Mouse (Mus musculus): Measurements from ENCODE around the gene Tnrc6b. TPM values are rescaled to one million over a fixed set of nuclear protein-coding genes. Genes with fewer than 3 reads are reported as not detected.
"Not testable (repeated sequence)": the region's sequence is repeated elsewhere in the genome, so short reads cannot be mapped to it uniquely, and the experiment has no call there.

The Tnrc6b gene
- polyA plus RNA-seq, 1 experiment from 2014 or later = 37.7 TPM

DNA sequence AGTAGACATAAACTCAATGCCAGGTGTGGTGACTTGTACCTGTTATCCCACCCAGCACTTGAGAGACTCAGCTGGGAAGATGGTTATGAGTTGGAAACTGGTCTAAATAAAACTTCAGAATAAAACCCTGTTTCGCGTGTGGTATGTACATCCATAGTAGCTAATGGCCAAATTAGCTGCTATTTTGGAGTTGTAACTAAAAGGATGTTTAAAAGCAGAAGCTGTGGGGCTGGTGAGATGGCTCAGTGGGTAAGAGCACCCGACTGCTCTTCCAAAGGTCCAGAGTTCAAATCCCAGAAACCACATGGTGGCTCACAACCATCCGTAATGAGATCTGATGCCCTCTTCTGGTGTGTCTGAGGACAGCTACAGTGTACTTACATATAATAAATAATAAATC lies 157.5 kb downstream of the Tnrc6b start:
- not testable (repeated sequence) for H3K4me1 ChIP-seq; H3K9ac ChIP-seq; H3K4me3 ChIP-seq; H3K36me3 ChIP-seq; H3K9me3 ChIP-seq; H3K27me3 ChIP-seq; H3K4me2 ChIP-seq (replicated peaks); H3K27ac ChIP-seq; ATAC-seq (ENCODE audit: insufficient number of reproducible peaks, insufficient read depth, low FRiP score, low TSS enrichment)
- 92% methylated on average over 4 of the region's 4 CpGs for WGBS

DNA sequence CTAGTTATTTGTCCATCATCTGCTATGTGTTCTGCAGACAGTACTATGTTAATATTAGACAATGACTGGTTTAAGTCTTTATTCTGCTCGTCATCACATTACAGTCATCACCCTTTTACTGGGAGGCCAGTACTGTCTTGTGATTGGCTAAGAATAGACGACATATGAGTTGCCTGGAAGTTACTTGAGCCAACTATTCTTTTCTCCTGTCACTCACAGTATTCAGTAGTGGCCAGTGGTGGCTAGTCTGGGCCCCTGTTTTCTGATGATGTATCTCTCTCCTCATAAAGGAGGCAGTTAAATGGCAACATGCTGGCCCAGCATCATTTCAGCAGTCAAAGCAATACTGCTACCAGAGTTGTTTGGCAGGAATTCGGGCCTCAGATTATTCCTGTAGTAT lies 163.6 kb downstream of the Tnrc6b start:
- H3K27ac ChIP-seq = no peak overlapping the region

DNA sequence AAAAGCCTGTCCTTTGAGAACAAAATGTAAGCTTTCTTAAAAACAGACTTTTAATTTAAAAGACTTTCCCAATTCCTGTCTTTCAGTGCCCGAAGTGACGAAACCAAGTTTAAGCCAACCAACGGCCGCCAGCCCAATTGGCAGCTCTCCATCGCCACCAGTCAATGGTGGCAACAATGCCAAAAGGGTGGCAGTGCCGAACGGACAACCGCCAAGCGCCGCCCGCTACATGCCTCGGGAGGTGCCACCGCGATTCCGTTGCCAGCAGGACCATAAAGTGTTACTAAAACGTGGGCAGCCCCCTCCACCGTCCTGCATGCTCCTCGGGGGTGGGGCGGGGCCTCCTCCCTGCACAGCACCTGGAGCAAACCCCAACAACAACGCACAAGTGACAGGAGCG lies 165.1 kb downstream of the Tnrc6b start:
- no peaks in the 10 kb centered on the region for H3K27me3 ChIP-seq
- peaks cover 38% of the 10 kb centered on the region for H3K36me3 ChIP-seq
- no peaks in the 10 kb centered on the region for H3K4me1 ChIP-seq
- ATAC-seq (ENCODE audit: insufficient number of reproducible peaks, insufficient read depth, low FRiP score, low TSS enrichment) = no peak
- H3K4me3 ChIP-seq = no peak overlapping the region
- H3K9me3 ChIP-seq = no peaks in the 10 kb centered on the region
- WGBS = 90% methylated on average over 21 of the region's 21 CpGs
- H3K4me2 ChIP-seq (replicated peaks) = no peak overlapping the region
- H3K9ac ChIP-seq = no peak overlapping the region
- H3K27ac ChIP-seq = no peak overlapping the region

More for the DNA sequence above, 163.6 kb downstream of the Tnrc6b start:
- Histone ChIP-seq H3K9ac (no peak overlapping the region), H3K27me3 (no peaks in the 10 kb centered on the region), H3K36me3 (peaks cover 26% of the 10 kb centered on the region), H3K4me2 (replicated peaks) (no peak overlapping the region), H3K9me3 (no peaks in the 10 kb centered on the region), H3K4me1 (no peaks in the 10 kb centered on the region), H3K4me3 (no peak overlapping the region)
- 81% methylated on average over 3 of the region's 3 CpGs for whole genome bisulfite sequencing
- no peak for ATAC-seq (ENCODE audit: insufficient number of reproducible peaks, insufficient read depth, low FRiP score, low TSS enrichment)

- no peak overlapping the region for H3K27ac ChIP-seq
- WGBS = 89% methylated on average over 8 of the region's 8 CpGs
- peaks cover 73% of the 10 kb centered on the region for H3K36me3 ChIP-seq
- H3K4me3 ChIP-seq = no peak overlapping the region
- no peak overlapping the region for H3K4me2 ChIP-seq (replicated peaks)
- H3K9ac ChIP-seq = no peak overlapping the region
- no peaks in the 10 kb centered on the region for H3K4me1 ChIP-seq
- H3K9me3 ChIP-seq = no peaks in the 10 kb centered on the region
- ATAC-seq (ENCODE audit: insufficient number of reproducible peaks, insufficient read depth, low FRiP score, low TSS enrichment) = no peak
- H3K27me3 ChIP-seq = no peaks in the 10 kb centered on the region
Measured at GRCm38 (mm10) chr15:80884095-80884494, 173.0 kb downstream of the Tnrc6b start.

DNA sequence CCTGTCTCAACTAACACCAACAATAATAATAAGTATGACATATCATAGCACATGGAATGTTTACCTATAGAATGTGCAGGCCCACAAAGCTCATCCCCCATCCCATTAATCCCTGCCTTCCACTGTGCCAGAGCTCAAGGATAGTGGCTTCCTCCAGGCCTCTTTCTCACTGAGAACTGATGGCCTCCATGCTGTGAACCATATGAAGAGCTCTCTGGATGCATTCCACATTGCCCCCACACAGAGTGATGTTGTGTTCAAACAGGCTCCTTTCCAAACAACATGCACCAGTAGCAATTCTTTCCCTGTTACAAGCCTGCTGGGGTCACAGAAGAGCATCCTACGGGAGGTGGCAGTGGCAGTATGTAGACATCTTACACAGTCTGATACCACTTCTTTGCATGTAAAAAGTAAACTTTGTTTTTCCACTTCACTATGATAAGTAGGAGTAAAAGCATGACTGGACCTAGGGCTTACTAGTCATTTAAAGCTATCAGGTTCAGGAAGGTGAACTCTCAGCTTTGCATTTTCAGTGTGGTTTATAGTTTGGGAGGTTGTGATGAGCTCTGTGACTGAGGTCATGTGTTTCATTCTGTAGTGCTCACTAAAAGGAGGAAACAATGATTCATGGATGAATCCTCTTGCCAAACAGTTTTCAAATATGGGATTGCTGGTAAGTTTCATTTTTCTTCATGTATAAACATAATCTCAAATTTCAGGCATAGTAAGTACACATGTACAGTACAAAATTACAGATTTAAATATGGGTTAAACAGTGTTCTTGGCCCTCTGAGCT lies 175.4 kb downstream of the Tnrc6b start:
- Histone ChIP-seq H3K4me3 (no peak overlapping the region), H3K36me3 (peaks cover 69% of the 10 kb centered on the region), H3K9ac (no peak overlapping the region), H3K27me3 (no peaks in the 10 kb centered on the region), H3K4me2 (replicated peaks) (no peak overlapping the region), H3K4me1 (no peaks in the 10 kb centered on the region), H3K27ac (no peak overlapping the region), H3K9me3 (no peaks in the 10 kb centered on the region)
- 86% methylated on average over 1 of the region's 1 CpGs for WGBS
- no peak for ATAC-seq (ENCODE audit: insufficient number of reproducible peaks, insufficient read depth, low FRiP score, low TSS enrichment)

DNA sequence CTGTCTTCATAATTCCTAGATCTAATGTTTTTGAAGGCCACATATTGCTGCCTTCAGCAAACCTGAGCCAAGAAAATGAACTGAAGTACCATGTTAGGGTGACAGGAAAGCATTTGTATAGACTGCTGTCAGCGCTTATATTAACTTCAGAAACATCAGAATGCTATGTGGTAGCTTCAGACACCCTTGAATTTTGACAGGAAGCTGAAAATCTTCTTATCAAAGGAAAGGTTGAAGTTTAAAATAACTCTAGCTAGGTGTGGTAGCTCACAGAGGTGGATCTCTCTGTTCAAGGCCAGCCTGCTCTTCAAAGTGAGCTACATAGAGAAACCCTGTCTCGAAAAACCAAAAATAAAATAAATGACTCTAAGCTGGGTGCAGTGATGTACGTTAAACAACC lies 181.2 kb downstream of the Tnrc6b start:
- no peaks in the 10 kb centered on the region for H3K9me3 ChIP-seq
- H3K9ac ChIP-seq = no peak overlapping the region
- no peak overlapping the region for H3K27ac ChIP-seq
- H3K36me3 ChIP-seq = peaks cover 65% of the 10 kb centered on the region
- WGBS = 93% methylated on average over 3 of the region's 3 CpGs
- no peak overlapping the region for H3K4me2 ChIP-seq (replicated peaks)
- no peaks in the 10 kb centered on the region for H3K4me1 ChIP-seq
- H3K4me3 ChIP-seq = no peak overlapping the region
- no peaks in the 10 kb centered on the region for H3K27me3 ChIP-seq
- ATAC-seq (ENCODE audit: insufficient number of reproducible peaks, insufficient read depth, low FRiP score, low TSS enrichment) = no peak

DNA sequence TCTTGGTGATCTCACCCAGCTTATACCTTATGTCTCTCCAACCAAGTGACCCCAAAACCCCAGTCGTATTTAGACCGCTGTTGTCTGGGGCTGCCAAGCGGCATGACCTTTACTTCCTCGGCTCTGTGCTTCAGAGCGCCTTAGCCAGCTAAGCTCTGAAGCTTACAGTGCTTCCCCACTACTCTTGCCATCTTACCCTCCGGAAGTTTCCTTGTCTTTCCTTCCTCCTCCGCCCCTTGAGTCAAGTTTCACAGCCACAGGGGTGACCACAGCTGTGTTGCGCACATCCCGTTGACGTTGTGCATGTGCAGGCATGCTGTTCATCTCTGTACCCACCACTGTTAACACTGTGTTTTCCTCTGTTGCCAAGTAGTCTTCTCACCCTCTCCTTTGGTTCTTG lies 185.6 kb downstream of the Tnrc6b start:
- no peaks in the 10 kb centered on the region for H3K9me3 ChIP-seq
- no peak overlapping the region for H3K9ac ChIP-seq
- H3K4me2 ChIP-seq (replicated peaks) = no peak overlapping the region
- 91% methylated on average over 10 of the region's 10 CpGs for WGBS
- ATAC-seq (ENCODE audit: insufficient number of reproducible peaks, insufficient read depth, low FRiP score, low TSS enrichment) = no peak
- no peak overlapping the region for H3K4me3 ChIP-seq
- H3K4me1 ChIP-seq = no peaks in the 10 kb centered on the region
- H3K27me3 ChIP-seq = no peaks in the 10 kb centered on the region
- H3K27ac ChIP-seq = no peak overlapping the region
- peaks cover 60% of the 10 kb centered on the region for H3K36me3 ChIP-seq

- Histone ChIP-seq H3K4me2 (replicated peaks) (no peak overlapping the region), H3K4me1 (no peaks in the 10 kb centered on the region), H3K27ac (no peak overlapping the region), H3K9me3 (no peaks in the 10 kb centered on the region), H3K27me3 (no peaks in the 10 kb centered on the region), H3K36me3 (peaks cover 72% of the 10 kb centered on the region), H3K4me3 (no peak overlapping the region), H3K9ac (no peak overlapping the region)
- 93% methylated on average over 5 of the region's 5 CpGs for WGBS
- ATAC-seq (ENCODE audit: insufficient number of reproducible peaks, insufficient read depth, low FRiP score, low TSS enrichment) = no peak
Measured at GRCm38 (mm10) chr15:80897911-80898310, 186.8 kb downstream of the Tnrc6b start.

DNA sequence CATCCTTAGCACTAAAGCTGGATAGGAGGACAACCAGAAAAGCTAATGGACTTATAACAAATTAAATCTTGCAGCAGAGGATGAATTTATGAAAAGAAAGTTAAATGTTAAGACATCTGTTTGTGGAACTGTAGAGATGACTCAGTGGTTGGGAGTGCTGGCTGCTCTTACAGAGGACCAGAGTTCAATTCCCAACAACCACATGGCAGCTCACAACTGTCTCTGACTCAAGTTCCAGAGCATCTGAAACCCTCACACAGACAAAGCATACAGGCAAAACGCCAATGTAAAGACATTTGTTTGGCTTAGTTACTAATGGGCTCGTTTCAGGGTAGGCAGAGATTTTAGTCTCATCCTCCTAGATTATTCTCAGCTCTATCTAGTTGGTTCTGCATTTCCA lies 188.7 kb downstream of the Tnrc6b start:
- Histone ChIP-seq H3K27me3 (no peaks in the 10 kb centered on the region), H3K4me3 (no peak overlapping the region), H3K27ac (no peak overlapping the region), H3K4me2 (replicated peaks) (no peak overlapping the region), H3K4me1 (no peaks in the 10 kb centered on the region), H3K9ac (no peak overlapping the region), H3K36me3 (peaks cover 80% of the 10 kb centered on the region), H3K9me3 (no peaks in the 10 kb centered on the region)
- 91% methylated on average over 2 of the region's 2 CpGs for WGBS
- ATAC-seq (ENCODE audit: insufficient number of reproducible peaks, insufficient read depth, low FRiP score, low TSS enrichment) = no peak

DNA sequence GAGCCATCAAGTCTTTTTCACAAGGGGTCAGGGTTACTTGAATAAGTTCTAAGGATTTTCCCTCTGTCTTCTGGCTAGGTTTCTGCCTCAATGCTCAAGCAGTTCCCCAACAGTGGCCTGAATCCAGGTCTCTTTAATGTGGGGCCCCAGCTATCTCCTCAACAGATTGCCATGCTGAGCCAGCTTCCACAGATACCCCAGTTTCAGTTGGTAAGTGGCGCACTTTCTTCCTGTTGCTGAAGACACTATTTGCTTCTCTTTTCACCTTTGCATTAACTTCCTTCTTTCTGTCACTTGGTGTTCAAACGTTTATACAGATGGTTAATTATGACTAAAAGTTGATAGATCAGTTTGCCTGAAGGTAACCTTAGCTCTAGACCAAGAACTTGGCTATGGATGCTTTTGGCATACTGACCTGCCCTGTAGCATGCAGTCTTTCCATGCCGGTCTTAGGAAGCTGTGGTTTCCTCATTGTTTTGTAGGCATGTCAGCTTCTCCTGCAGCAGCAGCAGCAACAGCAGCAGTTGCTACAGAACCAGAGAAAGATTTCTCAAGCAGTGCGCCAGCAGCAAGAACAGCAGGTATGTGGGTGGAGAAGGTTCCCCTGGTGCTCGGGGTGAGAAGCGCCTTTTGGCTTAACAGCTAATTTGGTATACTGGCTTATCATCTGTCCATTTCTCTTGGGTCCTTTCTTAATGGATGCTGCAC lies 190.8 kb downstream of the Tnrc6b start:
- 93% methylated on average over 6 of the region's 6 CpGs for WGBS
- Histone ChIP-seq H3K9ac (no peak overlapping the region), H3K4me2 (replicated peaks) (no peak overlapping the region), H3K4me1 (no peaks in the 10 kb centered on the region), H3K36me3 (peaks cover 78% of the 10 kb centered on the region), H3K27me3 (no peaks in the 10 kb centered on the region), H3K9me3 (no peaks in the 10 kb centered on the region), H3K27ac (no peak overlapping the region), H3K4me3 (no peak overlapping the region)
- ATAC-seq (ENCODE audit: insufficient number of reproducible peaks, insufficient read depth, low FRiP score, low TSS enrichment) = no peak

GRCm38 (mm10) chr15:80904776-80905175 lies 193.7 kb downstream of the Tnrc6b start:
- H3K27me3 ChIP-seq; H3K9me3 ChIP-seq; H3K27ac ChIP-seq; H3K4me3 ChIP-seq; ATAC-seq (ENCODE audit: insufficient number of reproducible peaks, insufficient read depth, low FRiP score, low TSS enrichment); H3K4me2 ChIP-seq (replicated peaks); H3K9ac ChIP-seq; H3K4me1 ChIP-seq: not testable (repeated sequence)
- WGBS = 92% methylated on average over 6 of the region's 6 CpGs
- H3K36me3 ChIP-seq = peaks cover 63% of the 10 kb centered on the region

DNA sequence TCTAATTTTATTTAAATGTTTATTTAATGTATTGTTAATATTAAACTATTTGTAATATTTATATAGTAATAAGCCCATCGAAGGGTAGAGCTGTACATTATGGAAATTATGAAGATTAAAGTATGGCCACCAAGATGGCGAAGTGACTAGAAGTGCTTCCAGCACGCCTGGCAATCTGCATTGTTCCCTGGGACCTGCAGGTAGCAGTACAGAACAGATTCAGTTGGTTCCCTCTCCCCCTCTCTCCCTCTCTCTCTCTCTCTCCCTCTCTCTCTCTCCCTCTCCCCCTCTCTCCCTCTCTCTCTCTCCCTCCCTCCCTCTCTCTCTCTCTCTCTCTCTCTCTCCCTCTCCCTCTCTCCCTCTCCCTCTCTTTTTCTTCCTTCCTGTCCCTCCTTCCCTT lies 199.1 kb downstream of the Tnrc6b start:
- H3K9ac ChIP-seq = no peak overlapping the region
- 94% methylated on average over 3 of the region's 3 CpGs for WGBS
- ATAC-seq (ENCODE audit: insufficient number of reproducible peaks, insufficient read depth, low FRiP score, low TSS enrichment) = no peak
- H3K4me2 ChIP-seq (replicated peaks) = no peak overlapping the region
- H3K4me3 ChIP-seq = no peak overlapping the region
- H3K9me3 ChIP-seq = no peaks in the 10 kb centered on the region
- no peak overlapping the region for H3K27ac ChIP-seq
- H3K27me3 ChIP-seq = no peaks in the 10 kb centered on the region
- H3K36me3 ChIP-seq = peaks cover 65% of the 10 kb centered on the region
- no peaks in the 10 kb centered on the region for H3K4me1 ChIP-seq
